Mouse (Mus musculus): Measurements from ENCODE around the gene Yaf2.
A peak's percentile ranks its signal among the peaks of the same experiment; 100 is the strongest.

The Yaf2 gene

DNA sequence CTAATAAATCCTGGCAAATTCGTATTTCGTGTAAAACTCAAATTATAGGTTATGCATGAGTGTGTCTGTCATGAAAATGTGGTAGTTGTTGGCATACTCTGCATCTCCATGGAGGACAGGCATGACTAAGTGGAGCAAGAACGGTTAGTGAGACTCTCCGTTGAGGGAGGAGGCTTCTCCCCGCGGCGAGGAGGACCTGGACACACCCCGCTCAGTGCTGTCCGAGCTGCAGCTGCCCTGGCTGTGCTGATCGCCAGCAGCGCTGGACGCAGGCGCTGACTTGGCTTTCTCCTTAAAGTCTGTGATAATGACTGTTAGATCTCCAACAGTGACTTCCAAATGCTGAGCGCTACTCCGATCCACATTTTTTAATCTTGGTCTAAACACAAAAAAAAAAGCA, 51.5 kb downstream of the Yaf2 start:
- DNase-seq, result no peak

DNA sequence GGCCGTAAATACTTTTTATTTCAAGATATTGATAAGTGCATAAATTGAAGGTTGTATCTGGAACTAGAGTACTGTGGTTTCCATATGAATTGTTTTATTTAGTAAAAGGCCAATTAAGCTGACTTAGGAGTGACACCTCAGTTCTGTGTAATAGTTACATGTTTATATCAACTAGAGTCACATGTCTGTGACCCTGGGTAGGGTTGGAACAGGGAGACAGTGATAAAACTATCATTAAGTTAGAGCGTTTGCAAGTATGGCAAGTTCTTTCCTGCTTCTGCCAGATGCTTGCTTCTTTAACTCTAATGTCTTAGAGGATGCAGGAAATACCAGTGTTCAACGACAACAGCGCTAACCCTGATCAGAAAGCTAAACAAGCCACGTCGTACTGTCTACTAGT, 52.4 kb downstream of the Yaf2 start:
- no peak for DNase-seq

DNA sequence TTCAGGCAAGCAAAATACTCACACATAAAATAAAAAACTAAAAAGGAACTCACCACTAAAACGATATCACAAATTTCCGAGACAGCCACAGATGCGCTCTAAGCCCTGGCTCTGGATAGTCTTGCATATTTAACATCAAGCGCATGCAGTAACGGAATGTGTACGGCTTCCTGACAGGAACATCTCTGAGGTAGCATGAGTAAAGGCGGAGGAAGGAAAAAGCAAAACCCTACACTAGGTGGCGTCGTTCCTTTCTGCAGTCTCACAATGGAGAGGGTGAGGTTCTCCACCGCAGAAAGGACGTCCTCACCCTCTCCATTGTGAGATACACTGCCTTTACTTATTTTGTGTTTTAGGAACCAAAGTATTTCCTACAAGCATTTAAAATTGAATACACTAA, 53.4 kb downstream of the Yaf2 start:
- DNase-seq, result no peak

- DNase-seq, result no peak
Measured at GRCm38 (mm10) chr15:93276276-93276675, 60.5 kb downstream of the Yaf2 start.

DNA sequence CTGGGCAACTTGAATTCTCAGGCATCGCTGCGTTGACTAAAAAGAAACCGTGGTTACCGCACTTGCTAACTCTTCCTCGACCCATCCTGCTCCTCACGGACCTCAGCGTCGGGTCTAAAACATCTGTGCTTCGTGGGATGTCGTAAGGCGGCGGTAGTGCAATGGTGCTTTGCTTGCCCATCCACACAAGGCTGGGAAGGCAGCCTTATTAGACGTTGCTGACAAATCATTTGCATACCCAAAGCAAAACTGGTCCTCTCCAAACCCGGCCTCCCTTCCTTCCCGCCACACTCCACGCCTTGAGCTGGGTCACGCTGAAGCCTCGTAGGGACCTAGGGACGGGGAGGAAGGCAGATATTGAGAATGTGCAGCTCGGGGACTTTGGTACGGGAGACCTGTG, 61.1 kb downstream of the Yaf2 start:
- no peak for DNase-seq

DNA sequence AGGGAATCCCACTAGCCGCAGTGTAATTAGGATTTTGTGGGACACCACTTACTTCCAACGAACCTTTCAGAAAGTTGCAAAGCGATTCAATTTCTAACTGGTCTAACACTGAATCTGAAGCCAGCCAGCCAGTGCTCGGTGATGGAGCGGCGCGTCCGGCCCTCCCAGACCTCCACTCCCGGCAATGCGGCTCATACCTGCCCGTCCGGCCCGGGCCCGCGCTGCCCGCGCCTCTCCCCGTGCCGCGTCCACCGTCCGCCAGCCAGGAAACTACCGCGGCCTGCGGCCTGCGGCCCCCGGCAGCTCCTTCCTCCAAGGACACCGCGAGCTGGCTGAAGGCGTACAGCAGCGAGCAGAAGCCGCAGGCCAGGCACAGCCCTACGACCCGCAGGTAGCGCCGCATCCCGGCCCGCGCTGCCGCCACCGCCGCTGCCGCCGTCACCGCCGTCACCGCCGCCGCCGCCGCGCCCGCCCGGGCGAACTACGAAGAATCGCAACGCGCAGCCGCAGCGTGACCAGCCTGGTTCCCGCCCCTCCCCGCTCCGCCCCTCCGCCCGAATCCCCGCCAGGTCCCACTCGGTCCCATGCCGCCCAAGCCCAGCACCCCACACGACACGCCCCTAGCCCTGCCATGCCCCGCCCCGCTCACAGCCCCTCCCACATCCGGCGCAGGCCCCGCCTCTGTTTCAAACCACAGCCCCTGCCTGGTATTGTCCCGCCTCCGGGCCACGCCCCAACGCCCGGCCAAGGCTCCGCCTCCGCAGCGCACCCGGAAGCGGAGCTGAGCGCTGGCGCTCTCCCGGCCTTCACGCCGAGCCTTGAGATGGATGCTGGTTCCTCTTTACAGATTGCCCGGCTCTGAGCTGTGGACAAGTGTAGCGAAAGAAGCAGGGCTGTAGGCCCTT, 61.8 kb downstream of the Yaf2 start, which contains the start of gene Gxylt1:
Gxylt1 (minus strand) TSS at position 501 of the 905 bp plus-strand sequence.
- DNase-seq, result peak; percentile 99

DNA sequence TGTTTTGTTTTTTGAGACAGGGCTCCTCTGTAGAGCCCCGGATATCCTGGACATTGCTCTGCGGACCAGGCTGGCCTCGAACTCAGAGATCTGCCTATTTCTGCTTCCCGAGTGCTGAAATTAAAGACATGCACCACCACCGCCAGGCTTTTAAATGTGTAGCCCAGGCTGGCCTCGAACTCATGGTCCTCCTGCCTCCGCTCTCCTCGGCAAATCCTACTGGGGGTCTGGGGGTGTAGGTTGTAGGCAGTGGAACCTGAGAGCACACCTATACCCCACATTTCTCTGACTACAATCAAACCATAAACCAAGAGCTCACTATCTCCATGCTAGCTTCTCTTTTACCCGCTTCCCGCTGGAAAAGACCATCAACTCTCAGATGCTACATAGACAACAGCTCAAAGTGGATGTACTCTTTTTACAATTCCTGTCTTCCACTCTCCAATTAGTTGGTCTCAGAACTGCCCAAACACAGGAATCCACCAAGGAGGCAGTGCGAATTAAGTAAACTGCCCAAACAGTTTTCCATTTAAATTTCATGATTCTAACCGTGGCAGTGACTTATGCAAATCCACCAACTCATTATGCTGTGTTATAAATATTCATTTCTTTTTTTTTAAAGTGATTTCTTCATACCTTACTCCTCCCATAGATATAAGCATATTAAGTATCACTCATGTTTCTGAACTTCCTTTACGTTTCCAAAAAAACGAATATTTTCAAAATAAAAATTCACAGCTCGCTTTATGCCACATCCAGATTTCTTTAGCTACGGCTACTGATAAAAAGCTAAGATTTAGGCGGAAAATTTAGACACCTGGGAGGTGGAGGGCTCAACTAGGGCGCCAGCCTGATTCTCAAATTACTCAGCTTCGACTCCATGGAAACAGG, 62.7 kb downstream of the Yaf2 start:
- no peak for DNase-seq

GRCm38 (mm10) chr15:93272948-93273347, 63.8 kb downstream of the Yaf2 start:
- no peak for DNase-seq

- DNase-seq, result no peak
Measured at GRCm38 (mm10) chr15:93270289-93270855, 66.4 kb downstream of the Yaf2 start.

- DNase-seq, result no peak
Measured at GRCm38 (mm10) chr15:93269572-93269971, 67.2 kb downstream of the Yaf2 start.

DNA sequence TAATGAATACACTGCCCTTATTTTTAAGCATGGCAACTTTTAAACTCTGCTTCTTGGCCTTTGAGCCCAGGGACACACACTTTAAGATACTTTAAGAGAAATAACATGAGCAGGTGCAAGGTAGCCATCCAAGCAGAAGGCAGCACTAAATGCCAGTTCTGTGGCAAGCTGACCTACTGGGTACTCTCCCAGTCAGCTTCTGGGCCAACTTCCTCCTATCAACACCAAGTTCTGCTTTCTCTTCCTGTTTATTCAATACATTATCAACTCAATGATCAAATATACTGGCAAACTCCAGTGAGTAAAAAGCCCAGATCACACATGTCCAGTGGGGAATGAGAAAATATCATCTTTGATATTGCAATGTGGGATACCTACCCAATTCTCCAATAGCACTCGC, 68.7 kb downstream of the Yaf2 start:
- DNase-seq, result no peak

DNA sequence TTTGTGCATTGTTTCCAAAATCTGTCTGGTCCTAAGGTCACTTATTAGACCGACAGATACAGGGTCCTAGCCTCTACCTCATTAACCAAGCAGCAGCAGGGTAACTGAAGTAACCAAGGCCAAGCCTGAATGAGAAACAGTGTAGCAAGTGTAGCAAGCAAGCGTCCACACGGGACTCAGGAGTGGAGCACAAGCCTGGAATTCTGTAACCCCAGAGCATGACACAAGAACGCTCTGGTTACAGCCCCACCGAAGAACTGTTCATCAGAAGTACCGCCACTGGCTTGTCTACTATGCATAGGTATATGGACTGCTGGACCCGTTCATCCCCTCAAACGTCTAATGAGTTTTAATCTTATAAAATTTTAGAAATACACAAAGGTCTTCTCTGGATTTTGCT, 69.3 kb downstream of the Yaf2 start:
- no peak for DNase-seq

DNA sequence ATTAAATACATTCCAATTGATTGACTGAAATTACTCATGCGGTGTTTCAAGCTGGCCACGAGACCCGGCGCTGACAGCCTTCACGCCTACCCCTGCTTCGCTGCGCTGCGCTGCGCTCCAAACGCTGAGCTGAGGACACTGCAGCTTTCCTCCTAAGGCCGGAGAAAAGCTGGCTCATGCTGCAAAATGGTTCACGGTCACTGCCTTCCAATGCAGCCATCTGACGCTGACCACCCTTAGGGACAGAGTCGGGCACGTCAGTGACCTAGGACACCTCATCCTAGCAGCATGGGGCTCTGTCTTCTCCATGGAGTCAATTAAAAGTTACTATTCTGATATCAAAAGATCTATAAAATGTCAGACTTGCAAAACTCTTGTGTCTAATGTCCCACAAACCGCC, 70.4 kb downstream of the Yaf2 start:
- DNase-seq, result no peak

DNA sequence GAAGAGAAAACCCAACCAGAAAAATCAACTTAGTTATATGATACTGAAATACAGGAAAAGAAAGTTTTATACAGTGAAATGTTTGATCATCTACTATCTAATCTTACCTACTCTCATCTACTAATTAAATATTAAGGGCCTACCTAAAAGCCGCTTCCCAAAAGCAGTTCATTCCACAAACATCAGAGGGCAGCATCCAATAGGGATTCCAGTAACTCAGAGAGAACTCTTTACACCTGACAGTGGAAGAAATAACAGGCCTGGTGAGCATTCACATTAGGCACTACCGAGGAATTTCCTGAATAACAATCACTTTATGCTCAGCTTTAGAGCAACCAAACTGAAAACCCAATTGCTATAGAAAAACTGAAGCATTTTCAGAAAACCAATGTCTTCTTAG, 71.0 kb downstream of the Yaf2 start:
- DNase-seq, result no peak

GRCm38 (mm10) chr15:93265231-93265630, 71.5 kb downstream of the Yaf2 start:
- DNase-seq, result no peak

GRCm38 (mm10) chr15:93264221-93264620, 72.5 kb downstream of the Yaf2 start:
- DNase-seq, result no peak

DNA sequence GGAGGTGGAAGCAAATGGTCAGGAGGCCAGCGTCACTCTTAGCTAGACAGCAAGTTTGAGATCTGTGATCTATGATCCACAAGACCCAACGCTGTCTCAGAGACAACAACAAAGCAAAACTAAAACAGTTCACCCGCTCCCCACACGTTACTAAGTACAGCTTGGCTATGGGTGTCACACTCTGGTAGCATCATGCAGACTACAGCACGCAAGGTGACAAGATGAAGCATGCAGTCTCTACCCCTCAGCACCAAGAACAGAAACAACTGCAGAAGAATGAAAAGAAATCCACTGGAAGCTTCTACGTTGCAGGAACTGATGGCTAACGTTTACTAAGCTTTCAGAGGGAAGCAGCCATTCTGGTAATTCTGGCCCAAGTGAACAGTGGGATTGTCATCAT, 73.2 kb downstream of the Yaf2 start:
- no peak for DNase-seq

GRCm38 (mm10) chr15:93262818-93263217, 73.9 kb downstream of the Yaf2 start:
- no peak for DNase-seq

DNA sequence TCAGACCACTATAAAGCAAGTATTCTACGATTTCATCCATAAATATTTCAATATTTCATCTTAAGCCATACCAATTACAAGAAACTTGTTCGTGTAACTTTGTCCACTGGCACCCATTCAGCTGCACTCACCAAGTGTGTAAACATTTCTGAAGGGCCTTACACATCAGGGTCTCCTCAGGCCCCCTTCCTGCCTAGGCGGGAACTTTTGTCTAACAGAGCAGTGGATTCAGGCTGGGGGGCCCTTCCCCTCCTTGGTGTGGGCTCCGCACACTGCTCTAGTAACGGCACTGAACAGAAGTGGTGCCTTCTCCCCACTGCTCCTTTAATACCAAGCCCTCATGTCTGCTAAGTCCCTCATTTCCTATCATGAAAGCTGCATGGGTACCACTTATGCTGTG, 74.5 kb downstream of the Yaf2 start:
- no peak for DNase-seq

DNA sequence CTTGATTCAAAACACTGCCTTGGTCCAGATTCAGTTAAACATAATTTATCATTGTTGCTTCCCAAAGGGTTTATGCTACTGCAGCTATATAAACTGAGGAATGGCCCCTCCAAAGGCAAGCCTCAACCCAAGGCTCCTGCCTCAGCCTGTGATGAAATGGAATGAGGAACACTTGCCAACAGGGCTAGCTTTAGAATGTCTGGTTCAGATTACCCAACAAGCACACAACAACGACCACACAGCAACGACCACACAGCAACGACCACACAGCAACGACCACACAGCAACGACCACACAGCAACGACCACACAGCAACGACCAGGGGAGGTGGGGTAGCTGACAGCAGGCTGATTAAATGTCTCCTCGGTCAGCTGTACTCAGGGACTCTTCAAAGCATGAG, 76.8 kb downstream of the Yaf2 start:
- DNase-seq, result no peak

- DNase-seq, result no peak
Measured at GRCm38 (mm10) chr15:93255295-93255694, 81.4 kb downstream of the Yaf2 start.

DNA sequence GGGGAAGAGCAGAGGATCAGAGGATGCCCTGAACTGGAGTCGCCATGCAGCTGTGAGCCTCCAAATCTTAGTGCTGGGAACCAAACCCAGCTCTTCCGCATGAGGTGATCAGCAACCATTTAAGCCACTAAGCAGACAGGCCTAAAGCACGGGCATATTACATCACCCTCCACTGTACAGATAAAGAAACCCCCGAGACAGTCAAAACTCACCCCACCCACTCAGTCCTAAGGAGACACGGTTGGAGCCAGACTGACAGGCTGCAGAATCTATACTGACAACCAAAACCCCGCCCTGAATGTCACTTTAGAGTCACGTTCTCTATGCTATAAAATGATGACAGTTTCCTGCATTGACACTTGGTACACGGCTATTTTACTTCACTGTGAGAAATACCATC, 83.6 kb downstream of the Yaf2 start:
- DNase-seq, result no peak

DNA sequence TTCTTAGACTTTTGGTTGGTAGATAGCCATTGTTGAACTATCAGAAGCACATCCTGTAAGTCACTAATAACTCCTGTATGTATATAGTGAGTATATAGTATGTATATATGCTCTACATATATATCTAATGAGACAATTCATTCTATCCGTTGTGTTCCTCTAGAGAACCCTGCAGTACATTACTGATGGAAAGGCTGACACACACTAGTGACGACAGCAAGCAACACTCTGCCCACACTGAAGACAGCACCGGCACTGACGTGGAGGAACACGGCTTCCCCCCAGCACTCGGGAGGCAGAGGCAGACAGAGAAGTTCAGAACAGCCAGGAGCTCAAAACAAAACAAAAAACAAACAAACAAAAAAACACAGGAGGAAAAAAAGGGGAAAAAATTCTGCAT, 84.3 kb downstream of the Yaf2 start:
- no peak for DNase-seq

Measured in thymus, adult 18-20 months (tissue).